Mouse (Mus musculus) lung, embryonic 15.5 days (tissue): ENCODE results near the gene Cox8b. TPM values are rescaled to one million over a fixed set of nuclear protein-coding genes. Genes with fewer than 3 reads are reported as not detected.
A peak's percentile ranks its signal among the peaks of the same experiment; 100 is the strongest.

Experiments
- ATAC-seq: fragments of 200-750 bp; cut with Nextera tagmentation; 2 replicates; pipeline ENCODE4 v1.8.0; 2017; ENCODE audit warnings: moderate number of reproducible peaks, borderline replicate concordance; ENCODE audit not compliant: low FRiP score, low TSS enrichment; ENCODE audit errors: extremely low read depth
- H3K27ac ChIP-seq: fragments of 300-500 bp; sonication (generic); 2 replicates; pipeline ENCODE4 v1.5.1; 2015; ENCODE audit warnings: moderate library complexity, mild to moderate bottlenecking, inconsistent platforms
- H3K27me3 ChIP-seq: fragments of 300-500 bp; sonication (generic); 2 replicates; pipeline ENCODE4 v1.6.1; 2015; ENCODE audit warnings: inconsistent platforms
- H3K36me3 ChIP-seq: fragments of 300-500 bp; sonication (generic); 2 replicates; pipeline ENCODE4 v1.6.1; 2015; ENCODE audit warnings: inconsistent platforms
- H3K4me1 ChIP-seq: fragments of 300-500 bp; sonication (generic); 2 replicates; pipeline ENCODE4 v1.6.1; 2015; ENCODE audit warnings: inconsistent platforms
- H3K4me2 ChIP-seq: fragments of 300-500 bp; sonication (generic); 2 replicates; pipeline ENCODE4 v1.6.1; 2015; ENCODE audit warnings: inconsistent platforms, mild to moderate bottlenecking, moderate library complexity
- H3K4me3 ChIP-seq: fragments of 300-500 bp; sonication (generic); 2 replicates; pipeline ENCODE4 v1.5.1; 2015; ENCODE audit warnings: mild to moderate bottlenecking, inconsistent platforms
- H3K9ac ChIP-seq: fragments of 300-500 bp; sonication (generic); 2 replicates; pipeline ENCODE4 v1.6.1; 2015; ENCODE audit warnings: inconsistent platforms
- H3K9me3 ChIP-seq: fragments of 300-500 bp; sonication (generic); 2 replicates; pipeline ENCODE4 v1.6.1; 2016; ENCODE audit warnings: inconsistent platforms
- WGBS: fragments of 180-500 bp; shearing (Covaris S2); methylation state at CpG from one replicate; pipeline ENCODE4 v1.1.7; 2015; 5-methylcytosine and 5-hydroxymethylcytosine counted together
- polyA plus RNA-seq: library from polyadenylated mRNA; unstranded; fragments of >200 nt; fragmentation: Nextera tagmentation; extraction: Ambion mirVana; gene quantifications from 2 replicates; pipeline ENCODE4 v1.2.1, GENCODE M21; 2015

Gene Cox8b
- 6.2 and 8.5 TPM in 2 replicates for polyA plus RNA-seq

- Histone ChIP-seq H3K27me3 (no peaks in the 10 kb centered on the region), H3K4me1 (0 out of 2 replicates have a peak, but pooled peaks cover 2% of the 10 kb centered on the region), H3K36me3 (peaks cover 34% of the 10 kb centered on the region), H3K9me3 (no peaks in the 10 kb centered on the region), H3K27ac (no peak within 1 kb of the TSS), H3K4me3 (no peak within 1 kb of the TSS), H3K4me2 (no peak within 1 kb of the TSS), H3K9ac (no peak within 1 kb of the TSS)
- ATAC-seq = no peak
- WGBS = 53% methylated on average over 10 of the region's 10 CpGs
These were observed at the start of gene Cox8b for GRCm38 (mm10) chr7:140900220-140900619. Gene Cox8b (minus strand): TSS chr7:140900446.

GRCm38 (mm10) chr7:140949255-140949654 is 49.0 kb upstream of the Cox8b start:
- H3K27ac ChIP-seq = no peak overlapping the region
- WGBS = 81% methylated on average over 6 of the region's 6 CpGs
- ATAC-seq = no peak
- H3K9ac ChIP-seq = no peak overlapping the region
- H3K4me3 ChIP-seq = no peak overlapping the region
- H3K27me3 ChIP-seq = no peaks in the 10 kb centered on the region
- no peak overlapping the region for H3K4me2 ChIP-seq
- H3K9me3 ChIP-seq = no peaks in the 10 kb centered on the region
- H3K4me1 ChIP-seq = peaks cover 35% of the 10 kb centered on the region
- H3K36me3 ChIP-seq = peaks cover 43% of the 10 kb centered on the region

- ATAC-seq = no peak
- Histone ChIP-seq H3K4me3 (no peak overlapping the region), H3K36me3 (peaks cover 43% of the 10 kb centered on the region), H3K9ac (no peak overlapping the region), H3K27ac (no peak overlapping the region), H3K9me3 (no peaks in the 10 kb centered on the region), H3K4me1 (peaks cover 29% of the 10 kb centered on the region), H3K27me3 (no peaks in the 10 kb centered on the region), H3K4me2 (no peak overlapping the region)
- WGBS = 70% methylated on average over 8 of the region's 8 CpGs
These were observed 47.9 kb upstream of the Cox8b start for GRCm38 (mm10) chr7:140948161-140948560.

GRCm38 (mm10) chr7:140946980-140947379 is 46.7 kb upstream of the Cox8b start:
- Histone ChIP-seq H3K27me3 (no peaks in the 10 kb centered on the region), H3K9ac (no peak overlapping the region), H3K4me1 (peaks cover 35% of the 10 kb centered on the region), H3K4me2 (no peak overlapping the region), H3K9me3 (no peaks in the 10 kb centered on the region), H3K4me3 (no peak overlapping the region), H3K27ac (no peak overlapping the region), H3K36me3 (peaks cover 43% of the 10 kb centered on the region)
- ATAC-seq = no peak
- WGBS = 40% methylated on average over 7 of the region's 7 CpGs

- 87% methylated on average over 10 of the region's 10 CpGs for WGBS
- Histone ChIP-seq H3K36me3 (peaks cover 43% of the 10 kb centered on the region), H3K4me3 (no peak overlapping the region), H3K27ac (no peak overlapping the region), H3K27me3 (no peaks in the 10 kb centered on the region), H3K4me1 (peaks cover 29% of the 10 kb centered on the region), H3K9me3 (no peaks in the 10 kb centered on the region), H3K9ac (no peak overlapping the region), H3K4me2 (no peak overlapping the region)
- ATAC-seq = no peak
These were observed 46.1 kb upstream of the Cox8b start for GRCm38 (mm10) chr7:140946311-140946710.

GRCm38 (mm10) chr7:140945247-140945646 is 45.0 kb upstream of the Cox8b start:
- 94% methylated on average over 5 of the region's 5 CpGs for WGBS
- no peak overlapping the region for H3K4me3 ChIP-seq
- peaks cover 23% of the 10 kb centered on the region for H3K4me1 ChIP-seq
- no peak overlapping the region for H3K27ac ChIP-seq
- H3K9ac ChIP-seq = no peak overlapping the region
- H3K27me3 ChIP-seq = no peaks in the 10 kb centered on the region
- peaks cover 42% of the 10 kb centered on the region for H3K36me3 ChIP-seq
- no peak for ATAC-seq
- no peaks in the 10 kb centered on the region for H3K9me3 ChIP-seq
- no peak overlapping the region for H3K4me2 ChIP-seq

GRCm38 (mm10) chr7:140944236-140944635 is 44.0 kb upstream of the Cox8b start:
- Histone ChIP-seq H3K9ac (no peak overlapping the region), H3K4me2 (no peak overlapping the region), H3K4me3 (no peak overlapping the region), H3K27me3 (no peaks in the 10 kb centered on the region), H3K36me3 (peaks cover 32% of the 10 kb centered on the region), H3K27ac (no peak overlapping the region), H3K9me3 (no peaks in the 10 kb centered on the region), H3K4me1 (peaks cover 33% of the 10 kb centered on the region)
- WGBS = 89% methylated on average over 7 of the region's 7 CpGs
- no peak for ATAC-seq

- Histone ChIP-seq H3K4me3 (no peak overlapping the region), H3K27ac (peak overlapping the region; percentile 96; the same call in 1 of the 2 replicates), H3K36me3 (peaks cover 23% of the 10 kb centered on the region), H3K4me2 (no peak overlapping the region), H3K9ac (no peak overlapping the region; the same call in 1 of the 2 replicates), H3K4me1 (peaks cover 35% of the 10 kb centered on the region), H3K27me3 (no peaks in the 10 kb centered on the region), H3K9me3 (no peaks in the 10 kb centered on the region)
- WGBS = 54% methylated on average over 4 of the region's 4 CpGs
- ATAC-seq = no peak
These were observed 43.1 kb upstream of the Cox8b start for GRCm38 (mm10) chr7:140943356-140943755.

- H3K27ac ChIP-seq = peak overlapping the region; percentile 96
- peaks cover 19% of the 10 kb centered on the region for H3K36me3 ChIP-seq
- H3K27me3 ChIP-seq = no peaks in the 10 kb centered on the region
- 80% methylated on average over 10 of the region's 10 CpGs for WGBS
- H3K9me3 ChIP-seq = no peaks in the 10 kb centered on the region
- 0 out of 2 replicates have a peak overlapping the region, but pooled peaks have one; percentile 62 for H3K4me3 ChIP-seq
- ATAC-seq = no peak
- H3K4me2 ChIP-seq = peak overlapping the region; percentile 62; the same call in 1 of the 2 replicates
- H3K9ac ChIP-seq = 0 out of 2 replicates have a peak overlapping the region, but pooled peaks have one; percentile 64
- H3K4me1 ChIP-seq = peaks cover 35% of the 10 kb centered on the region
These were observed 42.6 kb upstream of the Cox8b start for GRCm38 (mm10) chr7:140942811-140943210.

GRCm38 (mm10) chr7:140942341-140942740 is 42.1 kb upstream of the Cox8b start:
- Histone ChIP-seq H3K4me3 (peak overlapping the region; percentile 62), H3K36me3 (peaks cover 14% of the 10 kb centered on the region), H3K27me3 (no peaks in the 10 kb centered on the region), H3K9me3 (no peaks in the 10 kb centered on the region), H3K9ac (peak overlapping the region; percentile 64), H3K4me2 (peak overlapping the region; percentile 62), H3K27ac (peak overlapping the region; percentile 96), H3K4me1 (peaks cover 35% of the 10 kb centered on the region)
- peak; percentile 5; the same call in 1 of the 2 replicates for ATAC-seq
- WGBS = 30% methylated on average over 9 of the region's 9 CpGs

GRCm38 (mm10) chr7:140941222-140942051 is 41.2 kb upstream of the Cox8b start, which contains the start of gene Pgghg:
Gene Pgghg (plus strand): TSS chr7:140941391.
- Histone ChIP-seq H3K36me3 (peaks cover 7% of the 10 kb centered on the region; the same call in 1 of the 2 replicates), H3K9me3 (no peaks in the 10 kb centered on the region), H3K9ac (peak within 1 kb of the TSS; percentile 64), H3K4me2 (peak within 1 kb of the TSS; percentile 62), H3K4me1 (peaks cover 35% of the 10 kb centered on the region), H3K27me3 (no peaks in the 10 kb centered on the region), H3K27ac (peak within 1 kb of the TSS; percentile 96), H3K4me3 (peak within 1 kb of the TSS; percentile 62)
- WGBS = 2% methylated on average over 33 of the region's 33 CpGs
- peak; percentile 92 for ATAC-seq

GRCm38 (mm10) chr7:140939669-140940171 is 39.5 kb upstream of the Cox8b start:
- 11% methylated on average over 8 of the region's 8 CpGs for WGBS
- Histone ChIP-seq H3K9ac (no peak overlapping the region), H3K27ac (peak overlapping the region; percentile 53), H3K4me2 (peak overlapping the region; percentile 38), H3K9me3 (no peaks in the 10 kb centered on the region), H3K27me3 (0 out of 2 replicates have a peak, but pooled peaks cover 5% of the 10 kb centered on the region), H3K4me3 (no peak overlapping the region), H3K36me3 (no peaks in the 10 kb centered on the region), H3K4me1 (peaks cover 35% of the 10 kb centered on the region)
- ATAC-seq = peak; percentile 25; the same call in 1 of the 2 replicates
